Mouse (Mus musculus) E14TG2a.4 (cell line): ENCODE data around the gene Psmb9.
"Not testable (repeated sequence)": the region's sequence is repeated elsewhere in the genome, so short reads cannot be mapped to it uniquely, and the experiment has no call there.

Source experiments
- H3K27me3 ChIP-seq: 2 replicates; pipeline ENCODE4 v1.6.1; 2014; ENCODE audit warnings: low read length, control low read depth; ENCODE audit not compliant: insufficient read depth
- H3K36me3 ChIP-seq: 2 replicates; pipeline ENCODE4 v1.6.1; 2014; ENCODE audit warnings: low read length, control low read depth; ENCODE audit not compliant: insufficient read depth
- H3K4me1 ChIP-seq: replicated peaks from 2 replicates; pipeline ENCODE4 v1.6.1; 2014; ENCODE audit warnings: low read depth, low read length, control low read depth
- H3K4me3 ChIP-seq: replicated peaks from 2 replicates; pipeline ENCODE4 v1.5.1; 2014; ENCODE audit warnings: mild to moderate bottlenecking, low read length
- H3K9me3 ChIP-seq: 2 replicates; pipeline ENCODE4 v1.6.1; 2014; ENCODE audit warnings: low read length, control low read depth
- CTCF ChIP-seq: conservative IDR thresholded peaks from 2 replicates; pipeline ENCODE4 v1.5.1; 2014; ENCODE audit warnings: low read length
- NANOG ChIP-seq: IDR thresholded peaks from 2 replicates; pipeline ENCODE4 v1.6.1; 2014; ENCODE audit warnings: borderline replicate concordance, low read length, mixed read lengths
- POU5F1 ChIP-seq: IDR thresholded peaks from 2 replicates; pipeline ENCODE4 v1.6.1; 2014; ENCODE audit warnings: low read length, borderline replicate concordance

Gene Psmb9

GRCm38 (mm10) chr17:34165033-34165730 lies 22.4 kb downstream of the Psmb9 start:
- H3K36me3 ChIP-seq, result no peaks in the 10 kb centered on the region
- H3K4me3 ChIP-seq, result no peak overlapping the region
- H3K27me3 ChIP-seq, result peaks cover 8% of the 10 kb centered on the region
- H3K4me1 ChIP-seq, result peaks cover 11% of the 10 kb centered on the region
- peaks cover 11% of the 10 kb centered on the region for H3K9me3 ChIP-seq
- no peak for TF ChIP-seq NANOG
- TF ChIP-seq CTCF, result peak; percentile 46
- TF ChIP-seq POU5F1, result no peak

GRCm38 (mm10) chr17:34164202-34164895 lies 23.2 kb downstream of the Psmb9 start:
- Histone ChIP-seq H3K36me3 (no peaks in the 10 kb centered on the region), H3K4me1 (peaks cover 11% of the 10 kb centered on the region), H3K27me3 (peaks cover 6% of the 10 kb centered on the region), H3K4me3 (no peak overlapping the region), H3K9me3 (peaks cover 11% of the 10 kb centered on the region)
- TF ChIP-seq POU5F1, result no peak

GRCm38 (mm10) chr17:34155534-34155933 lies 32.0 kb downstream of the Psmb9 start:
- no peak for TF ChIP-seq NANOG
- TF ChIP-seq CTCF, result no peak
- no peak for TF ChIP-seq POU5F1
- Histone ChIP-seq H3K4me3 (no peak overlapping the region), H3K4me1 (no peaks in the 10 kb centered on the region), H3K27me3 (peaks cover 3% of the 10 kb centered on the region), H3K36me3 (no peaks in the 10 kb centered on the region), H3K9me3 (no peaks in the 10 kb centered on the region)

- Histone ChIP-seq H3K4me3 (no peak within 1 kb of the TSS), H3K9me3 (no peaks in the 10 kb centered on the region), H3K4me1 (no peaks in the 10 kb centered on the region), H3K27me3 (peaks cover 3% of the 10 kb centered on the region), H3K36me3 (no peaks in the 10 kb centered on the region)
- TF ChIP-seq NANOG, result no peak
- TF ChIP-seq CTCF, result no peak
- no peak for TF ChIP-seq POU5F1
These were observed 34.6 kb downstream of the Psmb9 start, which contains the start of gene H2-DMb1 for GRCm38 (mm10) chr17:34152923-34153322. H2-DMb1 (plus strand) TSS chr17:34153072.

- Histone ChIP-seq H3K9me3 (no peaks in the 10 kb centered on the region), H3K4me1 (peaks cover 8% of the 10 kb centered on the region), H3K36me3 (no peaks in the 10 kb centered on the region), H3K4me3 (no peak overlapping the region), H3K27me3 (peaks cover 20% of the 10 kb centered on the region)
- TF ChIP-seq POU5F1 (no peak), CTCF (no peak), NANOG (no peak)
These were observed 42.6 kb downstream of the Psmb9 start for GRCm38 (mm10) chr17:34144960-34145371.

- H3K9me3 ChIP-seq, H3K4me3 ChIP-seq, H3K36me3 ChIP-seq: not testable (repeated sequence)
- Histone ChIP-seq H3K4me1 (peaks cover 15% of the 10 kb centered on the region), H3K27me3 (peaks cover 28% of the 10 kb centered on the region)
These were observed 43.3 kb downstream of the Psmb9 start for GRCm38 (mm10) chr17:34144221-34144620.

- TF ChIP-seq POU5F1 (no peak), NANOG (no peak), CTCF (no peak)
- Histone ChIP-seq H3K9me3 (no peaks in the 10 kb centered on the region), H3K4me3 (no peak overlapping the region)
These were observed 44.1 kb downstream of the Psmb9 start for GRCm38 (mm10) chr17:34143461-34143860.

GRCm38 (mm10) chr17:34143033-34143432 lies 44.5 kb downstream of the Psmb9 start, which contains the start of gene H2-DMb2:
H2-DMb2 (plus strand) TSS chr17:34143307.
- Histone ChIP-seq H3K4me1 (peaks cover 27% of the 10 kb centered on the region), H3K9me3 (no peaks in the 10 kb centered on the region), H3K4me3 (no peak within 1 kb of the TSS), H3K36me3 (no peaks in the 10 kb centered on the region), H3K27me3 (peaks cover 40% of the 10 kb centered on the region)
- TF ChIP-seq NANOG (no peak), CTCF (no peak), POU5F1 (no peak)

More at GRCm38 (mm10) chr17:34143461-34143860, 44.1 kb downstream of the Psmb9 start:
- no peaks in the 10 kb centered on the region for H3K36me3 ChIP-seq
- peaks cover 23% of the 10 kb centered on the region for H3K4me1 ChIP-seq
- peaks cover 35% of the 10 kb centered on the region for H3K27me3 ChIP-seq
